Mouse (Mus musculus): ENCODE data around the gene Olfr881. TPM values are rescaled to one million over a fixed set of nuclear protein-coding genes. Genes with fewer than 3 reads are reported as not detected.

Gene Olfr881
- not detected in 2 replicates for polyA plus RNA-seq (2012; rRNA removed)

DNA sequence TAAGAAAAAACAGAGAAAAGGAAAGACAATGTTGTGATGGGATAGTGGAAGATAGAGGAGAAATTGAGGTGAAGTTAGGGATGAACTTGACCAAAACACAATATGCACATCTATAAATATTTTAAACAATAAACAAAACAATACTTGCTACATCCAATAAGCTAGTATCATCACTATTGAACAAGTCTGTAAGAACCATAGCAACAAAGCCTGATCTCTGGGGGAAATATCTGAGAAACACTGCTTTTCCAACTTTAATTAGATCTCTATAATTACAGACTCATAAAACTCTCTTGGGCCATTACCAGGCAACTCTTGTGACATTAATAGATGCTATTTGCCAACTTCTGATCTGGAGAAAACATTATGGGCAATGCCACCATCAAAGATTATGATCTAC lies at the start of gene Olfr881:
Gene Olfr881, plus strand, starts transcription at position 301 of the 400 bp plus-strand sequence.
- no peak for DNase-seq (ENCODE audit: low read depth in 1 of 2, low spot score in 2 of 2)

DNA sequence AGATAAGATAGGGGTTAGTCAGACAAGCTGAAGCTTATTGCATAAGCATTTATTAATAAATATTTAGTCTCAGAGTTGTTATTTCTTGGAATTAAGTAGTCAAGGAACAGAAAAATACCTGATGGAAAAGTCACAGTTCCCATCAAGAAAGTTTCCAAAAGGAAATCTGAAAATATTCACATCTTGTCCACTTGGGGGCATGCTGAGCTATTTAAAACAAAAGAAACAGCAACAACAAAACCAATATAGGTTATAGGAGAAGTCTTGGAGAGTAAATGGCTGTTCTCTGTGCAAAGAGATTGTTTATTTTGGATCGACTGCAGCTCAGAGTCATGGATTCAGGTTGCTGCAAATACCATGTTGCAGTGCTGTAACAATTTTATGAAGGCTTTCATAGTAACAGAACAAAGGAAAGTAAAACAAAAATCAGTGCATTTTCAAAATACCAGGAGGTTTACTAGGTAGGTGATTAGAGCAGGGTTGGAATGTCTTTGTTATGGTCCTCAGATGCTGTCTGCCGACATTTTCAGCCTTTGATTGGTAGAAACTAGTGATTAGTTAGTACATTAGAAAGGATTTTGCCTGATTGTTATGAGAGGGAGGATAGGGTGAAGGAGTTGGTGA lies 7.1 kb downstream of the Olfr881 start:
- TF ChIP-seq CTCF (IDR thresholded peaks at IDR 0.05; ENCODE audit: extremely low read depth, insufficient read depth, insufficient read length, insufficient replicate concordance) (no peak), POLR2A (IDR thresholded peaks at IDR 0.05; ENCODE audit: low read depth, low read length) (no peak)
- 45% methylated on average over 2 of the region's 2 CpGs for WGBS
- no peak overlapping the region for H3K27ac ChIP-seq (ENCODE audit: insufficient read depth, low read length)
- no peaks in the 10 kb centered on the region for H3K36me3 ChIP-seq (ENCODE audit: control insufficient read depth, insufficient read depth, low read length)
- no peaks in the 10 kb centered on the region for H3K27me3 ChIP-seq (ENCODE audit: control insufficient read depth, insufficient read depth, low read length)
- H3K4me1 ChIP-seq (ENCODE audit: control insufficient read depth, insufficient read depth, insufficient read length) = no peaks in the 10 kb centered on the region
- DNase-seq (ENCODE audit: low read depth in 1 of 2, low spot score in 2 of 2) = no peak
- H3K4me3 ChIP-seq (ENCODE audit: extremely low read depth, insufficient read depth, insufficient read length) = no peak overlapping the region

More for the DNA sequence above, at the start of gene Olfr881:
- no peak for TF ChIP-seq CTCF (IDR thresholded peaks at IDR 0.05; ENCODE audit: extremely low read depth, insufficient read depth, insufficient read length, insufficient replicate concordance)
- no peak for TF ChIP-seq POLR2A (IDR thresholded peaks at IDR 0.05; ENCODE audit: low read depth, low read length)
- H3K27me3 ChIP-seq (ENCODE audit: control insufficient read depth, insufficient read depth, low read length) = no peaks in the 10 kb centered on the region
- no peak within 1 kb of the TSS for H3K27ac ChIP-seq (ENCODE audit: insufficient read depth, low read length)
- no peaks in the 10 kb centered on the region for H3K4me1 ChIP-seq (ENCODE audit: control insufficient read depth, insufficient read depth, insufficient read length)
- H3K36me3 ChIP-seq (ENCODE audit: control insufficient read depth, insufficient read depth, low read length) = no peaks in the 10 kb centered on the region
- H3K4me3 ChIP-seq (ENCODE audit: extremely low read depth, insufficient read depth, insufficient read length) = no peak within 1 kb of the TSS

- Histone ChIP-seq H3K36me3 (ENCODE audit: control insufficient read depth, insufficient read depth, low read length) (no peaks in the 10 kb centered on the region), H3K27me3 (ENCODE audit: control insufficient read depth, insufficient read depth, low read length) (no peaks in the 10 kb centered on the region), H3K4me3 (ENCODE audit: extremely low read depth, insufficient read depth, insufficient read length) (no peak overlapping the region), H3K4me1 (ENCODE audit: control insufficient read depth, insufficient read depth, insufficient read length) (no peaks in the 10 kb centered on the region), H3K27ac (ENCODE audit: insufficient read depth, low read length) (no peak overlapping the region)
- no peak for DNase-seq (ENCODE audit: low read depth in 1 of 2, low spot score in 2 of 2)
- 47% methylated on average over 1 of the region's 1 CpGs for WGBS
- TF ChIP-seq CTCF (IDR thresholded peaks at IDR 0.05; ENCODE audit: extremely low read depth, insufficient read depth, insufficient read length, insufficient replicate concordance) (no peak), POLR2A (IDR thresholded peaks at IDR 0.05; ENCODE audit: low read depth, low read length) (no peak)
Observed at GRCm38 (mm10) chr9:38000021-38000420, 8.4 kb downstream of the Olfr881 start.

DNA sequence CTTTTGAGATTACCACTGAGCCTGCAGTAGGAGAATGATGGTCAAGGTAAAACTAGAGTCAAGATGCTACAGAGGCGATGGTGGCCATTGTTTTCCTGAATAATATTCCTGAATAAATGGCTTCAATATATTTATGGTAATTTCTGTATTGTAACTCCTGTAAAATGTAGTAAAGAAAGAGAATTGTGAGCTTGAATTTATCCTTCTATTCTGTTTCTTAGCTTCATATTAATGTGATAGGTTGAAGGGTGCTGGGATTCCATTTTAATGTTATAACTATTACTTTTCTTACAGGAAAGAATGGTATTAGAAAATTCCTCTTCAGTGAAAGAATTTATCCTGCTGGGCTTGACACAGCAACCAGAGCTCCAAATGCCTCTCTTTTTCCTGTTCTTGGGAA lies 33.9 kb downstream of the Olfr881 start, which contains the start of gene Olfr883:
Gene Olfr883, plus strand, starts transcription at position 301 of the 400 bp plus-strand sequence.
- Histone ChIP-seq H3K36me3 (ENCODE audit: control insufficient read depth, insufficient read depth, low read length) (no peaks in the 10 kb centered on the region), H3K27ac (ENCODE audit: insufficient read depth, low read length) (no peak within 1 kb of the TSS), H3K27me3 (ENCODE audit: control insufficient read depth, insufficient read depth, low read length) (no peaks in the 10 kb centered on the region), H3K4me3 (ENCODE audit: extremely low read depth, insufficient read depth, insufficient read length) (no peak within 1 kb of the TSS), H3K4me1 (ENCODE audit: control insufficient read depth, insufficient read depth, insufficient read length) (no peaks in the 10 kb centered on the region)
- TF ChIP-seq POLR2A (IDR thresholded peaks at IDR 0.05; ENCODE audit: low read depth, low read length) (no peak), CTCF (IDR thresholded peaks at IDR 0.05; ENCODE audit: extremely low read depth, insufficient read depth, insufficient read length, insufficient replicate concordance) (no peak)
- WGBS = 78% methylated on average over 1 of the region's 1 CpGs
- no peak for DNase-seq (ENCODE audit: low read depth in 1 of 2, low spot score in 2 of 2)

Other genes starting within 250 kb of the Olfr881 start
- not detected in 2 replicates for gene Olfr874, start 246.7 kb upstream of the Olfr881 start, polyA plus RNA-seq (2012; rRNA removed)
- not detected in 2 replicates for gene Olfr875, start 220.0 kb upstream of the Olfr881 start, polyA plus RNA-seq (2012; rRNA removed)
- not detected in 2 replicates for gene Olfr876, start 188.8 kb upstream of the Olfr881 start, polyA plus RNA-seq (2012; rRNA removed)
- not detected in 2 replicates for gene Olfr877, start 137.6 kb upstream of the Olfr881 start, polyA plus RNA-seq (2012; rRNA removed)
- not detected in 2 replicates for gene Olfr145, start 95.1 kb upstream of the Olfr881 start, polyA plus RNA-seq (2012; rRNA removed)
- gene Olfr878, start 74.0 kb upstream of the Olfr881 start, polyA plus RNA-seq (2012; rRNA removed) = not detected in 2 replicates
- gene Olfr883, start 34.0 kb downstream of the Olfr881 start, polyA plus RNA-seq (2012; rRNA removed) = not detected in 2 replicates
- not detected in 2 replicates for gene Olfr884, start 54.7 kb downstream of the Olfr881 start, polyA plus RNA-seq (2012; rRNA removed)
- gene Olfr885, start 69.5 kb downstream of the Olfr881 start, polyA plus RNA-seq (2012; rRNA removed) = not detected in 2 replicates
- not detected in 2 replicates for gene Olfr887, start 92.2 kb downstream of the Olfr881 start, polyA plus RNA-seq (2012; rRNA removed)
- gene Olfr888, start 116.3 kb downstream of the Olfr881 start, polyA plus RNA-seq (2012; rRNA removed) = not detected in 2 replicates
- not detected in 2 replicates for gene Olfr889, start 123.4 kb downstream of the Olfr881 start, polyA plus RNA-seq (2012; rRNA removed)
- not detected in 2 replicates for gene Olfr890, start 150.7 kb downstream of the Olfr881 start, polyA plus RNA-seq (2012; rRNA removed)
- gene Olfr891, start 189.0 kb downstream of the Olfr881 start, polyA plus RNA-seq (2012; rRNA removed) = not detected in 2 replicates
- gene Olfr893, start 216.5 kb downstream of the Olfr881 start, polyA plus RNA-seq (2012; rRNA removed) = not detected in 2 replicates
- not detected in 2 replicates for gene Olfr894, start 226.2 kb downstream of the Olfr881 start, polyA plus RNA-seq (2012; rRNA removed)